Mouse (Mus musculus): ENCODE measurements at regions not wholly inside any gene's neighbourhood (a gene's known extent, or its start where the extent isn't known, plus 50 kb on each side); places are given as distances from the start of the nearest gene placed in this dataset.

DNA sequence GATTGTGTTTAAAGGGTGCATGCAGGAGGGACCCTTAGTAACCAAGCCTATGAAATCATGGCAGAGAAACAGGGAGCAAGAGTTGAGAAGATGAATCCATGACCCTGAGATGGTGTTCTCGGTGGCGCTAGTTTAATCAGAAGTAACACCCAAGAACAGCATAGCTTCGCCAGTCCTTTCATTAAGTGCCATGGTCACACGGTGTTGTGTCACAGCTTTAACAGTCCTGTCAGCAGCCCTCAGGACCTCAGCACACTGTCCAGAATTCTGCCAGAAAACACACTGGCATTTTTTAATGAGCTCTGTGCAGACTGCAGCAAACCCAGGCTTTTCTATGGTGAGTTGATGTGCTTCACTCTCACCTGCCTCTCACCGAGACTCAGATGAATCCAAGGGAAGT lies 320.6 kb upstream of the 2610301B20Rik start:
- ATAC-seq (replicated peaks; ENCODE audit: poor library complexity) = no peak

DNA sequence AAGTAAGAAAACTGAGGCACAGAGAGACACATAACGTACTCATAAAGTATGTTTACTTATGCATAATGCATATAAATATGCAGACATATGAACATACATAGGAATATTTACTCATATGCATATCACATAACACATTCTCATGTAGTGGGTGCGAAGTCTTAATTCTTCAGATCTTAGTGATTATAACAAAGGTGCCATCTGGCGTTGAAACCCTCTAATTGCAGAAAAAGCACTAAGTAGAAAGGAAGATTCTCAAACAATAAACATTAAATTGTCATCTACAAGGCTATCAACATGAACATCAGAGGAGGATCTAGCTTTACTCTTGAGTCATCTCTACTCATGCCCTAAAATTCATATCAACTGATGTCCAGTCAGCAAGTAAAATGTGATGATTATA lies 314.2 kb upstream of the 2610301B20Rik start:
- ATAC-seq (replicated peaks; ENCODE audit: poor library complexity) = no peak

DNA sequence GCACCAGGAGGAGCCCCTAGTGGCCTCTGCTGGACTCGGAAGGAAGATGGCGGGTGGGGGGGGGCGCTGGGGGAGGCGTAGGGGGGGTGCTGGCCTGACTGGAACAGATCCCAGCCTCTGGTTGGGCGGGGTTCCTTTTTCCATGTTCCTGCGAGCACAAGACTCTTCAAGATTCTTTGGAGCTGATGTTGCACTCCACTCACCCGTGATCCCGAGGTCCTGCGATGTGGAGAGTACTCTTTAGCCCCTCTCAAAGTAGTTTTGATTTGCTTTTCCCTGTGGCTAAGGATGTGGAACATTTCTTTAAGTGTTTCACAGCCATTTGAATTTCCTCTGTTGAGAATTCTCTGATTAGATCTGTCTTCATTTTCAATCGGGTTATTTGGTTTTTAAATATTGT lies 269.8 kb upstream of the 2610301B20Rik start:
- ATAC-seq (replicated peaks; ENCODE audit: poor library complexity) = no peak

DNA sequence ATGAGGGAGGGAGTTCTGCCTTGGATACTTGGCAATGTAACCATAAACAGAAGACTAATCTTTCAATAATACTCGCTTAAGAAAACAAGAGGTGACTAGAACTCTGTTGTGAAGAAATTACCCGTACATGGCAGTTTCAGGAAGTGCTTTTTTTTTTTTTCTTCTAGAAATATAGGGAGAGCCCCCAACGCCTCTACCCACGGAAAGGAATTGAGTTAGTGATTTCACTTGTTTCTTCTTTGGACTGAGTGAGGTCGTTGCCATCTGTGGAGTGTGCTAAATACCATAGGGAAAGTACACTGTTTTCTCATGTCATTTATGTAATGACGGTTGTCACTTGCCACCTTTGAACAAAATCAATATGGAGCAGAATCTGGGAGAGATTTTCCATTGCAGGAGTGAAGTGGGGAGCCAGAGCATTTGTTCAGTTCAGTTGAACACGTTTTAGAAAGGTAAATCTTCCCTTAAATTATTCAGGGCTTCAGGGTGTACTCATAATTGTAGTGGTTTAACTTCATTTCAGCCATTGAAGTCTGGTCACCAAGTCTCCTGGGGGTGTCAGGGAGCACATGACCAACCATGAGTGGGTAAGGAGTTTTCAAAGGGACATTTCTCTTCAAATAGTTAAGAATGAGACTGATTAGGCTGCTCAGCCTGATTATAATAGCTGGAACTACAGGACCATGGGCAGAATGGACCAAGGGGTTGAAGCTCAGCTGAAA lies 266.3 kb upstream of the 2610301B20Rik start:
- no peak for ATAC-seq (replicated peaks; ENCODE audit: poor library complexity)

DNA sequence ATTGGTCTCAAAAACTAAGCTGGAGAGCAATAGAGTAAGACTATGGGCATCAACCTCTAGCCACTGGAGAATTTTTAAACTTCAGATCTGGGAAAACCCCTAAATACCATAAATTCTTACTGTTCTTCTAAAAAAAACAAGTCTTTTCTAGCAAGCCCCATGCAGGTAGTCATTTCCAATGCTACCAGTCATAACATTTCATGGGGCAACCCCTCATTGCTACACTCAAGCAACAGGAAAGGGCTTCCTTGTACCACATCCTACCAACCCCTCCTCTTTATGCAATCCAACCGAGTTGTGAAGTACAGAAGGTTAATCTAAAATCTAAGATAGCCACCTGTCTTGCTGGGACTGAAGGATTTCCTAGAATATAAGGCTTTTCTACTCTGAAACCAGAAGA lies 263.5 kb upstream of the 2610301B20Rik start:
- ATAC-seq (replicated peaks; ENCODE audit: poor library complexity) = peak; percentile 69

Measured in megakaryocyte progenitor cell, adult 5-6 weeks (primary cell).